Mouse (Mus musculus) CD8-positive naive resting alpha-beta T cell, adult 2 months (primary cell): Measurements from ENCODE around the gene Mab21l3.
A peak's percentile ranks its signal among the peaks of the same experiment; 100 is the strongest.

ENCODE experiments used
- DNase-seq, 2 experiments: peaks; one replicate each; pipeline ENCODE4 v3.0.0; 2022; ENCODE audit warnings: low read depth in 2 of 2, low spot score in 2 of 2

The Mab21l3 gene

DNA sequence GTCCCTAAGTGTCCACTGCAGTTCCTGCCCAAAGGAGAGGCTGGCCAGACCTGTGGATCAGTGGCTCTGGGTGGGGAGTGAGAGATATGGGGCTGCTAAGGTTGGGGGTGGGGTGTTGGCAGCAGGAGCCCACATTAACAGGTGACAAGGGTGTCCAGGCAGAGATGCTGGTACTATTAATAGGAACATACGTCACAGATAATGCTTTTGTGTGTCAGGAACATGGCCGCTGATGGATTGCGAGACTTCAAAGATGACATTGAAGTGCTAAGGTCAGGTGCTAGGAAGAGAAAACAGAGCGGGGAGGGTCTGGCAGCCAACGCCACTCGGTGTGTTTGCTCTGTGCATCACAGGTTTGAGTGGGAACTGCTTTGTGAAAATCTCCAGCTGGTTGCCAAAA, 44.4 kb downstream of the Mab21l3 start:
- no peak for DNase-seq

GRCm38 (mm10) chr3:101803764-101804163, 45.0 kb downstream of the Mab21l3 start:
- peak; percentile 23 to 27 for DNase-seq

GRCm38 (mm10) chr3:101802746-101803145, 46.0 kb downstream of the Mab21l3 start:
- DNase-seq, result no peak

DNA sequence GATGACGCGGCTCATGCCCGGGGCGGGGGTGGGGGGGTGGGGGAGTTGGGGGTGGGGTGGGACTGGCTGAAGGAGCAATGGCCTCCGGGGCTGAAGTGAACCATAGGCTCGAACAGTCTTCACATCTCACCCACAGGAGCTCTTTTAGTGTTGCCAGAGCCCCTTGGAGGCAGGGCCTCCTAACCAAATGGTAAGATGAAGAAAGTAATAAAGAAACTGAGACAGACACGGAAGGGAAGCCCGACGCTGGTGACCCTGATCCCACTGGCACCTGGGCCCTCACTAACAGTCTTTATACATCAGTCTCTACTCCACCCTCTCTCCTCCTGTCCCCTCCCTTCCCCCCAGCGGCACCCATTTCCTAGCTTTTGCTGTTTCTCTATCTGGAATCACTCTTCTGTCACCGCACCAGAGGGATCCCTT, 48.2 kb downstream of the Mab21l3 start:
- DNase-seq, result no peak

GRCm38 (mm10) chr3:101799852-101800595, 48.7 kb downstream of the Mab21l3 start:
- DNase-seq, result peak; percentile 44 to 59

DNA sequence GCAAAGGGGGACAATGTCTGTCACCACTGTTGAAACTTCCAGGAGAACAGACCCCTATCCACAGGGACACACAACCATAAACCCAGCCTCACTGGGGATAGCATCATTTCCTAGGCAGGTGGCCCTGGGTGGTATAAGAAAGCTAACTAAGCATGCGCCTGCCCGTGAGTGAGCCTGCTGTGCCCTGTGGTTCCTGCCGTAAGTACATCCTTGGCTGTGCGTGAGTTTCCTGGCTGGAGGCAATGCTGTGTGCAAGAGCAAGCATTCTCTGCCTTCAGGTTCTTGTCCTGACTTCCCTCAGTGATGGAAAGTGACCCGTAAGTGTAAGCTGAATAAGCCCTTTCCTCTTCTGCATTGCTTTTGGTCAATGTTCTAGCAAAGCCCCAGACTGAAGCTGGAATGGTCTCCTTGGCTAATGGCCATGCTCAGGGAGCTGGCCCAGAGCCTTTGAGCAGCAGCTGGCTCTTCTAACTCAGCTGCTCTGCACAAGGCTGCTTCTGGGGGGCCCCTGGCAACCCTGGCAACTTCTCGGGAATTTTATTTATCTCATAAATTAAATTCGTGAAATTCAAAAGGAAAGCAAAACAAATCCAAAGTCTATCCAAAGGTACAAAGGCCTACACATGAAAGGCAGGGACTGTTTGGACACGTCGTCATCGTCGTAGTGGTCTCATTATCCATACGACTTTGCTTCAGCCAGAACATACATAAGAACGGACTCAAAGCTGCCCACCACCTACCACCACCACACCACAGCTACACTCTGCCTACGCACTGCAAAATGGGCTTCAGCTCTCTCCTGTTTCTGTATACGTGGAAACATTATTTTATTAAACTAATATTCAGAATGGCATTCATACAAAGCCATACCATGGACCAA, 50.7 kb downstream of the Mab21l3 start:
- DNase-seq, result no peak

DNA sequence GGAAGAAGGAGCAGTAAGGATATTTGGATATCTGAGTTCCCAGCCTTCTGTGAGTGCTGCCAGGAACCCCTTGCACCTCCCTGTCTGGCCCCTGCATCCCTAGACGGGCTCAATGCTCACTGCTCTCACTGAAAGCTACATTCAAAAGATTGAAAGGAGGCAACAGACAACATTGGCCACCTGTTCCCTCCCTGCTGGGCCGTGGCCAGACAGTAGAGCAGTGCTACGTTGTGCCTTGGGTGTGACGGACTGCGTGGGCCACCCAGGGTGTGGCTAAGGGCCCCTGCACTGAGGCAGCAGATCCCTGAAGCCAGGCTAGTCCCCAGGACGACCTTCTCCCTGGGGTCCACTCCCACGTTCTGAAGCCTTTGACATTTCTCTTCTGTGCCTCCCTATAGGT, 52.5 kb downstream of the Mab21l3 start:
- DNase-seq, result no peak

DNA sequence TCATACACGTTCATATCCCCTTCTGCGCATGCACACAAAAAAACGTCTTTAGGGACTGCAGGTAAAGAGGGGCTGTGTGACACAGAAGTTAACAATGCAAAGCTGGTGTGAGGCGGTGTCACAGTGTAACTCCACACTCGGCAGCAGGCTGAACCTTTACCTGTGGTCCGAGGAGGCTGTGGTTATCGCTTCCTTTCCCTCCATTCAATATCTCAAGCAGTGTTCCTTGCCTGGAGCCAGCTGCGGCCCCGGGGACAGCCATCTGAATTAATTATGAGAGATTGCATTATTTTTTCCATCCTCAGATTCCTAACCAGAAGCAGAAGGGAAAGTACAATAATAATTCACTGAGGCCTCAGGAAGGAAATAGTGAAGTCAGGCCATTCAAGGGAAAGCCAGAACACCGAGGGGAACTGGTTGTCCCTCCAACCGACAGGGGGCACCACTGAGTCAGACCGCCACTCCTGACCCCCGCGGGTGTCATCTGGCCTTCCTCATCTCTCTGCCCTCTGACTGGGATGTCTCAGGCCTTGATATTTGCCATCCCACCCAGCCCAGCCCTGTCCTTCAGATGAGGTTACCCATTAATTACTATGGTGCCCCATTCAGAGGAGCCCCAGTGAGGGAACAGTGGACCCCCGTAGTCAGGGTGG, 53.2 kb downstream of the Mab21l3 start:
- DNase-seq, result no peak

DNA sequence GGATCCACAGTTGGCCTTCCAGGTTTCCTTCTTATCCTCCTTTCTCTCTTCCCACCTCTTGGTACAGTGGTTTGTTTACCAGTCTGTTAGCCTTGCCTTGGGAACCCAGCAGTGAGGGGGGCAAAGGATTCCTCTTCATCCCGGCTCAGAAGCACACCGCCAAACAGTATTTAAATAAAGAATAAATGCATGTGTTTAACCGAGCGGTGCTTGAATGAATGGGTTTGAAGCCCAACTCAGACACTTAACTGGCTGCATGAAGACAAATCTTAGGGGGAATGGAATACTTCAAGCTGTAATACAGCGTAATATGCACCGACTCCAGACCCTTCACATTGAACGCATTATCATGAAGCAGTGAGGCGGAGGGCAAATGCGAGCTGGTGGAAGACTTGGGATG, 54.1 kb downstream of the Mab21l3 start:
- no peak for DNase-seq

DNA sequence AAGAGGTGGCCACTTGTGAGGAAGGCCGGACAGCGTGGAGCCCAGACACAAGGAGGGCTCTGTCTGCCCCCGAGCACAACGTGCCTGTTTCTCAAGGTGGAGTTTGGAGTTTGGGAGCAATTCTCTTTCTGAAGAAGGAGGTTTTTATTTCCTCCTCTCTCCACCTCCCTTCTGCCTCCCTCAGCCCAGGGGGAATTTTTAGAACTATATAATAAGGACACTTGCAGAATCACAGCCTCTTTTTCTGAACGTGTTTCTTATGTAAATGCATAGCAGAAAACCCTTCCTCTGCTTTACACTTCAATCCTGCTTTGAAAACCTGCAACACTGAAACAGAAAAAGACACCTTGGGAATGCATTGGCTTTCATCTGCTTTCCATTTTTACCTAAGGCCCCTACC, 54.7 kb downstream of the Mab21l3 start:
- no peak for DNase-seq

DNA sequence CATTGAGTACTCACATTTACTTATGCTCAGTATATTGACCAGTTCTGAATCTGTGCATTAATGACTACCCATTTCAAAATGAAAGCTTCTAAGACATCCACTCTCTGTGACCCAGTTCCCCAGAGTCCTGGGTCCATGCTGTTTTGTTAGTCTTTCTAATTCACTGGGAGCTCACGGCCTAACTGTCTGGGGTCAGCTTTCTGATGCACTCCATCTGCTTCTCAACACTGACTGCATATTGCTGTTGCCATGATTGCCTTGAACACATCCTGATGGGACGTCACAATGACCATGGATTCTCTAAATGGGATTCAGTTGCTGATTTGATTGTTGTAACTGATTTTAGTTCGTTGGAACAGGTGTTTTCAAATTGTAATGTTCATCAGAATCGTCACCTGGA, 56.6 kb downstream of the Mab21l3 start:
- no peak for DNase-seq

DNA sequence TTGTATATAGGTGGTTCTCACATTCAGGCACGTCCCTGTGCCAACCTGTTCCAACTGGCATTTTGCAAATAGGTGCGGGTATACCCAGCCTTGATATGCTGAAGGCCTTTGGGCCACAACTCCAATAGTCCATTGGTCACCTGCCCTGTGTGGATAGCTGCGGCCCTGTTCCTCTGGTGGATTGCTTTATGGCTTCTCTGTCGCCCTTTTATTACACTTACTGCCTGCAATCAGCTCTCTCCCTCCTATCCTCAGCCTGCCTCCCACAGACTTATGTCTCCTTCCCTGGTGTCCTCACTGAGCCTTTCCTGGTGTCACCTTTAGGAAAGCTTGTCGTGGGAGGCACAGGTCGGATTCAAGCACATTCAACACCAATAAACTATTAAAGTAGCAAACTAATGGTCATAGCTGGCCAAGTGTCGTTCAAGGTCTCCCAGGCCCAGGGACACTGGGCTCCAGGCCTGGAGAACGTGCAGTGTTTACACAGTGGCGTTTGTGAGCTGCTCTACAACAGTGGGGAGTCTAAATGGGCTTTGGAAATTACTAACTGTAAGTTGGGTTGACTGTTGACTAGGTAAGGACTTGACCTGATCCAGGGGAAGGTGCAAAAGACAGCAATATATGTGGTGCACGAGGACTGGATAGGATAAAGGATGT, 63.9 kb downstream of the Mab21l3 start:
- DNase-seq, result no peak

- no peak for DNase-seq
Observed at GRCm38 (mm10) chr3:101783793-101784192, 65.0 kb downstream of the Mab21l3 start.

DNA sequence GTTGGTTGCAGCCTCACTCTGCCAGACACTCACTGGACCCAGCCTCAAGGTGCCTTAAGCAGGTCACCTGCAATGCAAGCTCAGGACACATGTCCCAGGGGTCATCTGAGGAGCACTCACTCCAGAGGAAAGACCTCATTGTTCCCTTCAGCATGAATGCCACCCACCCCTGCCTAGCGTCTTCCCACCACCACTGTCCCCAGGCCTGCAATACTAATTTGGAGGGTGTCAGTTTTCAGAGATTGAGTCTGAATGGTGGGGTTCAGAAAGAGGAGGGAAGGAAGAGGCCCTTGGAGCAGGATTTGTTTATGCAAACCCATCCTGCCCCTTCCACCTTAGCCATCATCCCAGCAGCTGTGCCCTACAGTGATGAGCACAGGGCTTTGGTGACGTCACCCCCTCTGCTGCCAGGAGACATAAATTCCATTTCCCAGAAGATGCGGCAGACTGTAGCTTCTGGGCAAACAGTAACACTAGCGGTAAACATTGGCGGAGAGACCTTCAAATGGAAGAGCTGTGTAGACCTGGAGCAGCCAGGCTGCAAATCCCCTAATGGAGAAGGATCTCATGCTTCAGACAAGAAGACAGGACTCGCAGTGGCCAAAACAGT, 67.8 kb downstream of the Mab21l3 start:
- no peak for DNase-seq

DNA sequence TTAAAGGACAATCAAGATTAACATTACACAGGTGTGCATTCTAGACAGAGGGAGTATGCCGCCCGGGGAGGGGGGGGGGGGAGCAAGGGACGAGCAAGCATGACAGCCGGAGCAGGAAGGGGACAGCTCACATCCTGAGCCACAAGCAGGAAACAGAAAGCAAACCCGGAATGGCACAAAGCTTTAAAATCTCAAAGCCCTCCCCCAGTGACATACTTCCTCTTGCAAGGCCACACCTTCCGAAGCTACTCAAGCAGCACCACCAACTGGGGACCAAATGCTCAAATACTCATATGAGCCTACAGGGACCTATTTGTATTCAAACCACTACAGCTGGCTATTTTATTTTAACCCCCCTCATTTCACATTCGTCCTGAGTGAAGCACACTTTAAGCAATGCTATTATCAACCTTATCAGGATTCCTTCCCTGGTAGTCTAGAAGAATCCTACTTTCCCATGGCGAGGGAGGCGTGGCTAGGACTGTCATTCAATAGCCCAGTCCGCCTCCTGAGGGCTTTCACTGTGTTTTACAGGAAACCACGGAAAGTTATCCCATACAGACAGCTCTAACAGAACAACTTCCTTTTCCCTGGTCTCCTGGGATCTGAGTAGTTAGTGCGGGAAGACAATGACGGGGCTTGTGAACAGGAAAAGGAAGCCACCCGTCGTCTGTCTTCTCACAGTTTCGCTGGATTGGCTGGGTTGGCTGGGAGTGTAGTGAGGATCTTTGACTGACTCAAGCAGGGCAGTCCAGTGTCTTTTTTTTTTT, 69.7 kb downstream of the Mab21l3 start:
- DNase-seq, result no peak

GRCm38 (mm10) chr3:101775732-101776131, 73.0 kb downstream of the Mab21l3 start:
- no peak for DNase-seq

DNA sequence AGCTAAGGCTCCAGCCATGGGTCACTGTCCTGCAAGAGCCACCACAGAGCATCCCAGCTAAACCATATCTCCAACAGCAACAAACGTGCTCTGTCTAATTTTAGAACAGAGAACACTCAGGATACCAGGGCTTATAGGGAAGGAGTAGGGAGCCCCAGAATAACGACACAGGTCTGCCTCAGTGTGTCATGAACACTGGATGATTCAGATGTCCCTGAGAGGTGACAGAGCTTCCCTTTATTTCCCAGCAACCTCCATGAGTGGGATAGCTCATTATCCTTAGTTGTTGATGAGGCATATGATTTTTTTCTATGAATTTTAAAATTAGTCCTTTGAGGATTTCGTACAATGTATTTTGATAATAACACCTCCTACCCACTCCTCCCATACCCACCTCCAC, 78.2 kb downstream of the Mab21l3 start:
- DNase-seq, result no peak

- no peak for DNase-seq
Observed at GRCm38 (mm10) chr3:101763566-101763965, 85.2 kb downstream of the Mab21l3 start.
